Mouse (Mus musculus): ENCODE measurements around the gene Plk2. TPM values are rescaled to one million over a fixed set of nuclear protein-coding genes. Genes with fewer than 3 reads are reported as not detected.

Plk2 gene
- polyA plus RNA-seq, 1 experiment from 2014 or later, result 89.4 TPM

DNA sequence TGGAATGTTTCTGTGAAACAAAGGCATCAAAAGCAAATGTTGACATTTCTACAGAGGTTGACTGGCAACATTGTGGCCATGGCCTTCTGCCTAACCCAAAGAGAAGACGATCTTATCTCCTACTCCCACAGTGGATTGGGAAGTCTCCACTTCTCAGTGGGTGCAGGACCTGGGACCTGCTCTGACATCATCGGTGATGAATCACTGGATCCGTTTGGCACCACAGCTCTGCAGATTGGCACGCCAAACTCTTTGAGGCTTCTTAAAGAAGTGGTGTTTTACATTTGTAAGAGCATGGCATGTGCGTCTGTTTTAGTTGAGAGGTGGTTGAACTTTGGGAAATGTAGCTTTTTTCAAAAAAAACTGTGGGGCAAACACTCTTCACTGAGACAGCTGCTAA, 23.8 kb downstream of the Plk2 start:
- Histone ChIP-seq H3K4me2 (no peak overlapping the region), H3K27me3 (no peaks in the 10 kb centered on the region), H3K9me3 (replicated peaks) (no peaks in the 10 kb centered on the region), H3K27ac (no peak overlapping the region), H3K4me3 (no peak overlapping the region), H3K36me3 (ENCODE audit: poor library complexity, severe bottlenecking) (no peaks in the 10 kb centered on the region), H3K4me1 (no peaks in the 10 kb centered on the region), H3K9ac (no peak overlapping the region)
- 89% methylated on average over 5 of the region's 5 CpGs for WGBS
- ATAC-seq, result no peak

DNA sequence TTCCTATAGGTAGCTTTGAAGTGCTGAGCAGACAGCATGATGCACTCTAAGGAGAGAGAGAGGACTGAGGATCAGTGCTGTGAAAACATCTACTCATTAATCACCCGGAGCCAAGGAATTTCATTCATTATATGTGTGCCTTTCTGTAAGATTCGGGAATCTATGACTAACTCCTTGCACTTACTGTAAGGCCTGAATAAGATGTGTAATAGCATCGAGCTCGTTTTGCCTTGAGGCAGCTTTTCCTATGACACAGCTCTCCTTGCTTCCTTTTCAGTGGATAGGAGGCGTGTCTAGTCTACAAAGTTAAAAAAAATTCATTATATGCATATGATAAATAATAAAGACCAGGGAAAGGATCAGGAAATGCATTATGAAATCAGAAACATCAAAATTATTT, 24.8 kb downstream of the Plk2 start:
- H3K9ac ChIP-seq, result no peak overlapping the region
- WGBS, result 83% methylated on average over 5 of the region's 5 CpGs
- no peaks in the 10 kb centered on the region for H3K9me3 ChIP-seq (replicated peaks)
- H3K36me3 ChIP-seq (ENCODE audit: poor library complexity, severe bottlenecking), result no peaks in the 10 kb centered on the region
- H3K27ac ChIP-seq, result no peak overlapping the region
- no peaks in the 10 kb centered on the region for H3K27me3 ChIP-seq
- ATAC-seq, result no peak
- no peaks in the 10 kb centered on the region for H3K4me1 ChIP-seq
- no peak overlapping the region for H3K4me2 ChIP-seq
- no peak overlapping the region for H3K4me3 ChIP-seq

DNA sequence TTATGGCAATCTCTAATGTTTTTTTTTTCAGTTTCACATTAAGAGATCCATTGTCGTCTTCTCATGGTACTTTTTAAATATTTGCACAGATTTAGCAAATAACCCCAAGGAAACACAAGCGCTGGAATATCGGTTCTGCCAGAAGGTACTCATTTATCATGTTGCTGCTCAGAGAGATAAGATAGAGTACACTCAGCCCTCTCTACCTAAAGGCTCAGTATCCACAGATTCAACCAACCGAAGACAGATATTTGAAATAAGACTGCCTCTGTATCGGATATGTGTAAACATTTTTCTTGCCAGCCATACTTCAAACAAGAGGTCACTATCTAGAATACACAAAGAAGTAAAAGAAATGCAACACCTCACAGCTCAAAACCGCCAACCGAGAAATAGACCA, 27.6 kb downstream of the Plk2 start:
- ATAC-seq, result no peak
- no peaks in the 10 kb centered on the region for H3K36me3 ChIP-seq (ENCODE audit: poor library complexity, severe bottlenecking)
- no peaks in the 10 kb centered on the region for H3K9me3 ChIP-seq (replicated peaks)
- H3K4me2 ChIP-seq, result no peak overlapping the region
- no peak overlapping the region for H3K27ac ChIP-seq
- no peak overlapping the region for H3K4me3 ChIP-seq
- H3K9ac ChIP-seq, result no peak overlapping the region
- H3K27me3 ChIP-seq, result no peaks in the 10 kb centered on the region
- 96% methylated on average over 7 of the region's 7 CpGs for WGBS
- H3K4me1 ChIP-seq, result no peaks in the 10 kb centered on the region

DNA sequence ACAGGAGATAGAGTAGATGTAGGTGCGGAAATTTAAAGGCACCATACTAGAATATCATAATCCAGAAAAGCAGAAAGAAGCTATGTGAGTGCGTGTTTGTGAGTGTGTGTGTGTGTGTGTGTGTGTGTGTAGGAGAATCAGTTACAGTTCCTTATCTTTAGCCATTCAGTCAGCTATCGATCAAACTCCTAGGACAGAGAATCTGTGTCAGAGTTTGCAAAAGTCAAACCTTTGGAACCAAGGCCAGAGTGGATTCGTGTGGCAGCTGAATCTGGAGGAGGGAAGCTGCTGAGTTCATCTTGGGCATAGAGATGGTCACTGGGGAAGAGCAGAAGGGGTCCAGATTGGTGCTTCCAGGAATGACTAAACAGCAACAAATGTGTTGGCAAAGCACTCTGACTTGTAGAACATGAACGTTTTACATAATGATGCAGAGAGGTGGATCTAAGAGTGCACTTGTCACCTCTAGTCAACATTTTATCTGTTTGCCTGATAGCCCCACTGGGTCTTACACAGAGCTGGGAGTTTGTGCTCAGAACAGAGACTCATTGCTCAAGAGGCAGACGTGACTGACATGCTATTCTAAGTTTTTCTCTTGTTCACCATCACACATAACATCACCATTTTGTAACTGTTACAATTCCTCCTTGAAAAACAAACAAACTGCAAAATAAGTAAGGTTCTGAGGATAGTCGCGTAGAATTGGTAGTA, 30.8 kb downstream of the Plk2 start:
- Histone ChIP-seq H3K36me3 (ENCODE audit: poor library complexity, severe bottlenecking) (no peaks in the 10 kb centered on the region), H3K27me3 (no peaks in the 10 kb centered on the region), H3K4me2 (no peak overlapping the region), H3K9me3 (replicated peaks) (no peaks in the 10 kb centered on the region), H3K27ac (no peak overlapping the region), H3K4me1 (no peaks in the 10 kb centered on the region), H3K4me3 (no peak overlapping the region), H3K9ac (no peak overlapping the region)
- ATAC-seq, result no peak
- 86% methylated on average over 8 of the region's 8 CpGs for WGBS

DNA sequence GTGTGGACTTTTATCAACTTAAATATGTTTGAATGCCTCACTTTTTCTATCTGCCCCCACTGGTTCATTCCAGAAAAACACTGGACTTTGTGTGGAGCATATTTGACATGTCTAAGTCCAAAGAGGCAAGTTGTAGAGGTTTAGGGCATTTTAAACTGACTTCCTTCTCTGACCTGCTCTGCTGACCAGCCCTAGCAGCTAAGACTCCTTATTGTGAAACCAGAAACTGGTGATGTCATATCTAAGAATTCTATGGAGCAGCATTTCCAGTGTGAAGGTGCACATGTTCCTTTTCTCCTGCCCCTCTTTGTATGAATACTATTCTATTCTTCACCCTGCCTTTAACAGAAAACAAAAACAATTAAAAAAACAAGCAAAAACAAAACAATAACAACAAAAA, 36.5 kb downstream of the Plk2 start:
- Histone ChIP-seq H3K27me3 (no peaks in the 10 kb centered on the region), H3K4me2 (no peak overlapping the region), H3K36me3 (ENCODE audit: poor library complexity, severe bottlenecking) (no peaks in the 10 kb centered on the region), H3K9ac (no peak overlapping the region), H3K4me1 (no peaks in the 10 kb centered on the region), H3K9me3 (replicated peaks) (no peaks in the 10 kb centered on the region), H3K4me3 (no peak overlapping the region), H3K27ac (no peak overlapping the region)
- no peak for ATAC-seq

GRCm38 (mm10) chr13:110432062-110432566, 37.3 kb downstream of the Plk2 start:
- H3K27ac ChIP-seq, result no peak overlapping the region
- no peak for ATAC-seq
- H3K4me3 ChIP-seq, result no peak overlapping the region
- no peaks in the 10 kb centered on the region for H3K36me3 ChIP-seq (ENCODE audit: poor library complexity, severe bottlenecking)
- no peaks in the 10 kb centered on the region for H3K27me3 ChIP-seq
- no peak overlapping the region for H3K4me2 ChIP-seq
- no peak overlapping the region for H3K9ac ChIP-seq
- WGBS, result 78% methylated on average over 2 of the region's 2 CpGs
- no peaks in the 10 kb centered on the region for H3K9me3 ChIP-seq (replicated peaks)
- no peaks in the 10 kb centered on the region for H3K4me1 ChIP-seq

DNA sequence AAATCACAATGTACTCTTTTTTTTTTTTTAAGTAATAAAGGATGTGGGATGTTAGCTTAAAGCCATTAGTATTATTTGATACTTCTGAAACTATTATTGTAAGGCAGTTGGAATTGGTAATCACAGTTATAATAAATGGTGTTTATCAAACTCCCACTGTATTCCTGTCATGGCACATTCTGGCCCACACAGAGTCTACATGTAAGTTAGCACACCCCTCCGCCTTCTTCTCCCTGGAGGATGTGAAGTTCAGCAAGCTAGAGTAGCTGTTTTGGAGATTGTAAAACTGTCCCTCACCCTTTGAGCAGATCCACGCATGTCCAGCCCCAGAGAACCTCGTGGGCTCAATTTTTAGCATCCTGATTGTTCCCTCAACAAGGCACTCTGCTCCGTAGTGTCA, 37.8 kb downstream of the Plk2 start:
- Histone ChIP-seq H3K4me1 (no peaks in the 10 kb centered on the region), H3K36me3 (ENCODE audit: poor library complexity, severe bottlenecking) (no peaks in the 10 kb centered on the region), H3K9ac (no peak overlapping the region), H3K4me3 (no peak overlapping the region), H3K4me2 (no peak overlapping the region), H3K9me3 (replicated peaks) (no peaks in the 10 kb centered on the region), H3K27ac (no peak overlapping the region), H3K27me3 (no peaks in the 10 kb centered on the region)
- no peak for ATAC-seq
- WGBS, result 96% methylated on average over 4 of the region's 4 CpGs

DNA sequence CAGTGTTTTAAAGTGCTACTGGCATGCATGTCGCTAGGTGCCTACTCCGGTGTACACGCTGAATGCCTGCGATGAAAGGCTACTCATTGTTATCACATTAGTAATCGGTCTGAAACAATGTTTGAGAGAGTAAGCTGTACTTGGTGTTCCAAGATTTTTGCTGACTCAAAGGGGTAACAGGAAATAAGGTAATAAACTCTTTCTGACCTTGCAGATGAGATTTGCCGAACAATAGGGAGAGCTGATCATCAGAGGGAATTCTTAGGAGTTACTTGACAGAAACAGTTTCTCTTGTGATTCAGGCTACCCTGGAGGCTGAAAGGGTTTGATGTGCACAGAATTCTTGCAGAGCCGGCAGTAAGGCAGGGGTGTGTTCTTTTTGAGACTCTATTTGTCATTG, 41.8 kb downstream of the Plk2 start:
- ATAC-seq, result no peak
- Histone ChIP-seq H3K27ac (no peak overlapping the region), H3K4me2 (no peak overlapping the region), H3K36me3 (ENCODE audit: poor library complexity, severe bottlenecking) (no peaks in the 10 kb centered on the region), H3K9me3 (replicated peaks) (no peaks in the 10 kb centered on the region), H3K9ac (no peak overlapping the region), H3K27me3 (no peaks in the 10 kb centered on the region), H3K4me3 (no peak overlapping the region), H3K4me1 (no peaks in the 10 kb centered on the region)
- WGBS, result 66% methylated on average over 7 of the region's 7 CpGs

GRCm38 (mm10) chr13:110438624-110439023, 43.8 kb downstream of the Plk2 start:
- Histone ChIP-seq H3K9me3 (replicated peaks) (no peaks in the 10 kb centered on the region), H3K4me3 (no peak overlapping the region), H3K36me3 (ENCODE audit: poor library complexity, severe bottlenecking) (no peaks in the 10 kb centered on the region), H3K27ac (no peak overlapping the region), H3K4me1 (no peaks in the 10 kb centered on the region), H3K9ac (no peak overlapping the region), H3K4me2 (no peak overlapping the region), H3K27me3 (no peaks in the 10 kb centered on the region)
- no peak for ATAC-seq
- WGBS, result 86% methylated on average over 9 of the region's 9 CpGs

GRCm38 (mm10) chr13:110444335-110444734, 49.5 kb downstream of the Plk2 start:
- Histone ChIP-seq H3K27me3 (no peaks in the 10 kb centered on the region), H3K4me1 (0 out of 2 replicates have a peak, but pooled peaks cover 3% of the 10 kb centered on the region), H3K36me3 (ENCODE audit: poor library complexity, severe bottlenecking) (no peaks in the 10 kb centered on the region), H3K9me3 (replicated peaks) (no peaks in the 10 kb centered on the region), H3K9ac (no peak overlapping the region), H3K4me3 (no peak overlapping the region), H3K4me2 (no peak overlapping the region), H3K27ac (no peak overlapping the region)
- ATAC-seq, result no peak
- 72% methylated on average over 4 of the region's 4 CpGs for WGBS

- Histone ChIP-seq H3K27me3 (no peaks in the 10 kb centered on the region), H3K4me2 (no peak overlapping the region), H3K4me1 (0 out of 2 replicates have a peak, but pooled peaks cover 3% of the 10 kb centered on the region), H3K4me3 (no peak overlapping the region), H3K27ac (no peak overlapping the region), H3K9ac (no peak overlapping the region), H3K9me3 (replicated peaks) (no peaks in the 10 kb centered on the region), H3K36me3 (ENCODE audit: poor library complexity, severe bottlenecking) (no peaks in the 10 kb centered on the region)
- 42% methylated on average over 3 of the region's 3 CpGs for WGBS
- no peak for ATAC-seq
Measured at GRCm38 (mm10) chr13:110444894-110445293, 50.0 kb downstream of the Plk2 start.

DNA sequence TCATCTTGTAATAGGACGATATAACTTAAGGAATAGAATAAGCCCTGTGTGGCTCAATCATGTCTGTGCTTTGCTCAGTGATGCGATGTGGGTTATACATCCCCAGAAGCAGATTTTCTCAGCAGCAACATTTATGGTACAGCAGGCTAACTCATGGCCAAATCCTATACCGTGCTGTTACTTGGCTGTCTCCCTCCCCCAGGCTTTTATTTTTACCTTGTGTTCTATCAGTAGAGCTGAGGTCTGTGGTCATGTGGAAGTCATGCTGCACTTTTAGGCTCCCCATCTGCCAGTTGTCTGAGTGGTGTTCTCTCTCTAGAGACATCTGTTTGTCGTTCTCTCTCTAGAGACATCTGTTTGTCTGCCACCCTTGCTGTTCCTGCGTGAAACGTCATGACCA, 51.6 kb downstream of the Plk2 start:
- WGBS, result 88% methylated on average over 6 of the region's 6 CpGs
- H3K4me2 ChIP-seq, result no peak overlapping the region
- no peak overlapping the region for H3K4me3 ChIP-seq
- 0 out of 2 replicates have a peak, but pooled peaks cover 3% of the 10 kb centered on the region for H3K4me1 ChIP-seq
- no peak overlapping the region for H3K9ac ChIP-seq
- H3K27ac ChIP-seq, result no peak overlapping the region
- H3K36me3 ChIP-seq (ENCODE audit: poor library complexity, severe bottlenecking), result no peaks in the 10 kb centered on the region
- no peak for ATAC-seq
- H3K9me3 ChIP-seq (replicated peaks), result no peaks in the 10 kb centered on the region
- H3K27me3 ChIP-seq, result no peaks in the 10 kb centered on the region

GRCm38 (mm10) chr13:110450056-110450455, 55.2 kb downstream of the Plk2 start:
- Histone ChIP-seq H3K27ac (no peak overlapping the region), H3K36me3 (ENCODE audit: poor library complexity, severe bottlenecking) (no peaks in the 10 kb centered on the region), H3K27me3 (no peaks in the 10 kb centered on the region), H3K4me1 (0 out of 2 replicates have a peak, but pooled peaks cover 1% of the 10 kb centered on the region), H3K4me3 (no peak overlapping the region), H3K4me2 (no peak overlapping the region), H3K9me3 (replicated peaks) (no peaks in the 10 kb centered on the region), H3K9ac (no peak overlapping the region)
- no peak for ATAC-seq
- WGBS, result 50% methylated on average over 4 of the region's 4 CpGs
